Mouse (Mus musculus) limb, embryonic 12.5 days (tissue): ENCODE data around the gene Uqcc1. TPM values are rescaled to one million over a fixed set of nuclear protein-coding genes. Genes with fewer than 3 reads are reported as not detected.

Source experiments
- ATAC-seq: fragments of 200-750 bp; cut with Nextera tagmentation; 2 replicates; pipeline ENCODE4 v1.8.0; 2017; ENCODE audit warnings: low read depth, moderate TSS enrichment; ENCODE audit not compliant: insufficient number of reproducible peaks, insufficient read depth, low FRiP score, low TSS enrichment
- H3K27ac ChIP-seq: fragments of 300-500 bp; sonication (generic); 2 replicates; pipeline ENCODE4 v1.5.1; 2016; ENCODE audit warnings: mild to moderate bottlenecking, moderate library complexity
- H3K27me3 ChIP-seq: fragments of 300-500 bp; sonication (generic); 2 replicates; pipeline ENCODE4 v1.6.1; 2016; ENCODE audit warnings: mild to moderate bottlenecking, moderate library complexity
- H3K36me3 ChIP-seq: fragments of 300-500 bp; sonication (generic); 2 replicates; pipeline ENCODE4 v1.6.1; 2016; ENCODE audit warnings: mild to moderate bottlenecking, moderate library complexity
- H3K4me1 ChIP-seq: fragments of 300-500 bp; sonication (generic); replicated peaks from 2 replicates; pipeline ENCODE4 v1.6.1; 2016
- H3K4me2 ChIP-seq: fragments of 300-500 bp; sonication (generic); 2 replicates; pipeline ENCODE4 v1.6.1; 2016; ENCODE audit warnings: mild to moderate bottlenecking, moderate library complexity
- H3K4me3 ChIP-seq: fragments of 300-500 bp; sonication (generic); replicated peaks from 2 replicates; pipeline ENCODE4 v1.5.1; 2016; ENCODE audit warnings: mild to moderate bottlenecking
- H3K9ac ChIP-seq: fragments of 300-500 bp; sonication (generic); replicated peaks from 2 replicates; pipeline ENCODE4 v1.6.1; 2016; ENCODE audit warnings: mild to moderate bottlenecking, moderate library complexity
- H3K9me3 ChIP-seq: fragments of 300-500 bp; sonication (generic); 2 replicates; pipeline ENCODE4 v1.6.1; 2016; ENCODE audit warnings: mild to moderate bottlenecking, moderate library complexity
- WGBS: fragments of 180-500 bp; shearing (Covaris S2); methylation state at CpG from one replicate; pipeline ENCODE4 v1.1.7; 2016; 5-methylcytosine and 5-hydroxymethylcytosine counted together
- polyA plus RNA-seq: library from polyadenylated mRNA; unstranded; fragments of >200 nt; fragmentation: Nextera tagmentation; extraction: Ambion mirVana; gene quantifications from 2 replicates; pipeline ENCODE4 v1.2.1, GENCODE M21; 2016

Gene Uqcc1
- polyA plus RNA-seq, 1 experiment from 2014 or later, result 66.9 TPM

DNA sequence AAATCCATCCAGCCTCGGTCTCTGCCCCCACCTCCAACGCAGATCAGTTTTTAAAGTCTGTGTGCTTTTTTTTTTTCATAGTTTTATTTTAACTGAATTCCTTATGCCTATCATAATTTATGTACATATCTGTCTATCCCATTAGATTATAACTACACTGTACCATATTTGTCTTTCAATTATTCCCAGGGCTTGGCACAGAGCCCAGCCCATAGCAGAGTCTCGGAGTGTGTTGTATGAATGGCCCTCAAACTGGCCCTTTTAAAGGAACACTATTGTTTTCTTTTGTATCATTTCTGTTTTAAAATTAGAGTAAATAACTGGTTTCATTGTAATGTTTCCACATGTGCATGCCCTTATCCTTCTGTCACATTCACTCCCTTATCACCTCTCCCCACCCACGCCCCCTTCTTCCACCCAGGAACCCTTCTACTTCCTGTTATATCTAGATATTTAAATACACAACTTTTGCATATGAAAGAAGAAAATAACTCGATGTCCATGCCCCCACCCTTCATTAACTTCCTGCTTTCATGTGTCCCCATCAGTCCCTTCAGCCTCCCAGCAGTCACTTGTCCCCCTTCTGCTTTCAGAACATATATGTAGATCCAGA is 17.4 kb upstream of the Uqcc1 start:
- 72% methylated on average over 5 of the region's 5 CpGs for WGBS
- no peaks in the 10 kb centered on the region for H3K36me3 ChIP-seq
- H3K27me3 ChIP-seq, result no peaks in the 10 kb centered on the region; the same call in 1 of the 2 replicates
- H3K4me1 ChIP-seq, result peaks cover 66% of the 10 kb centered on the region
- H3K4me2 ChIP-seq, result no peak overlapping the region
- no peak overlapping the region for H3K9ac ChIP-seq
- no peak overlapping the region for H3K27ac ChIP-seq
- H3K9me3 ChIP-seq, result no peaks in the 10 kb centered on the region
- H3K4me3 ChIP-seq, result no peak overlapping the region
- ATAC-seq, result no peak

DNA sequence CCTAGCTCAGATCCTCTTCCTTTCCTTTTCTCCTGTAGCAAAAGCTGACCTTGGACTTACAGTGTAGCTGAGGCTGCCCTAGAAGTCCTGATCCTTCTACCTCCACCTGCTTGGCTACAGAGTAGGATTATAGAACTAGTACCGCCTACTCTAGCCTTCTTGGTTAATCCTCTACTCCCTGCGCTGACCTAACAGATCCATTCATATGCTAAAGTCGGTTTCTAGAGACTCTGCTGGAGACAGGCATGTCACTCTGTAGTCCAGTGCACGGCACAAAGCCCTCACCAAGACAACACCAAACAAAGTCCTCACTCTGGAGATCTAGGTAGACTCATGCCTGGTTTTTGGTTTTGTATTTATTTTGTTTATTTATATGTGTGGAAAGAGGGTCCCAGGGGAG is 16.4 kb upstream of the Uqcc1 start:
- H3K36me3 ChIP-seq, result peaks cover 10% of the 10 kb centered on the region
- ATAC-seq, result no peak
- 36% methylated on average over 4 of the region's 4 CpGs for WGBS
- peaks cover 76% of the 10 kb centered on the region for H3K4me1 ChIP-seq
- H3K27ac ChIP-seq, result no peak overlapping the region
- no peak overlapping the region for H3K9ac ChIP-seq
- H3K4me3 ChIP-seq, result no peak overlapping the region
- no peak overlapping the region for H3K4me2 ChIP-seq
- H3K9me3 ChIP-seq, result no peaks in the 10 kb centered on the region
- H3K27me3 ChIP-seq, result no peaks in the 10 kb centered on the region; the same call in 1 of the 2 replicates

DNA sequence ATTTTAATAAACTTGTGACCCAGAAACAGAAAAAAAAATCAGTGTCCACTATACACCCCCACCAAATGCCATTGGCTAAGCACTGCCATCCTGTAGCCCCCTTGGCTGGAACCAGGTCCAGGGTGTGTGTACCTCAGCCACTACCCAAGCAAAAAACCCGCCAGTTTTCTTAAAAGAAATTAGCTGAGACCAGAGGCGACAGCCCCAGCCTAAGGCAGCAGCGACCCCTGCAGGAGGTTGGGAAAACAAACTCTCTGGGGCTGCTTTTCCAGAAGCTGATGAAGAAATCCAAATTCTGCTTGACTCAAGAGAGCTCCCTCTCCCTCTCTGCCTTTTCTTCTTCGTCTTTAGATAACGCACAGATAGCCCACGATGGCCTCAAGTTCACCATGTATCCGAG is 16.0 kb upstream of the Uqcc1 start:
- Histone ChIP-seq H3K4me1 (peaks cover 80% of the 10 kb centered on the region), H3K9ac (no peak overlapping the region), H3K4me2 (0 out of 2 replicates have a peak overlapping the region, but pooled peaks have one; percentile 64), H3K9me3 (no peaks in the 10 kb centered on the region), H3K27ac (peak overlapping the region; percentile 94), H3K27me3 (no peaks in the 10 kb centered on the region; the same call in 1 of the 2 replicates), H3K36me3 (peaks cover 14% of the 10 kb centered on the region), H3K4me3 (no peak overlapping the region)
- WGBS, result 3% methylated on average over 7 of the region's 7 CpGs
- 0 out of 2 replicates have a peak, but pooled peaks have one; percentile 17 for ATAC-seq

DNA sequence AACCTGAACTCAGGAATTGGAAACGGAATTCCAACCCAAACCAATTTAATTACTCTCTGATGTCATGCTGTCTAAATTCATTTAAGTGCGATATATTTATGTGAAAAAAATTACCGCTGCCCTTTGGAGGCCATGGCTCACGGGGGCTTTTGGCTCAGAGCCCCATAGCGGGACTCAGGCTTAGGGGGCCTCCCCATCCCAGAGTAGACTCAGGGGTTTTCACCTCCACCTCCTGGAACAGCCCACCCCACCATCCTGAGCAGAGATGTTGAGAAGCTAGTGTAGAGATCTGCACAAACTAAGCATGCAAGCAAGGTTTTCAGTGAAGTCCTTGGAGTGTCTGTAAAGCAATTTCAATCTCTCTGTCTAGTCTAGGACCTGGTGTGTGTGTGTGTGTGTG is 15.5 kb upstream of the Uqcc1 start:
- peak; percentile 54 for ATAC-seq
- 31% methylated on average over 5 of the region's 5 CpGs for WGBS
- no peak overlapping the region for H3K4me3 ChIP-seq
- H3K36me3 ChIP-seq, result peaks cover 19% of the 10 kb centered on the region
- H3K4me1 ChIP-seq, result peaks cover 82% of the 10 kb centered on the region
- peak overlapping the region; percentile 94 for H3K27ac ChIP-seq
- H3K4me2 ChIP-seq, result peak overlapping the region; percentile 64
- no peak overlapping the region for H3K9ac ChIP-seq
- H3K27me3 ChIP-seq, result no peaks in the 10 kb centered on the region; the same call in 1 of the 2 replicates
- no peaks in the 10 kb centered on the region for H3K9me3 ChIP-seq

DNA sequence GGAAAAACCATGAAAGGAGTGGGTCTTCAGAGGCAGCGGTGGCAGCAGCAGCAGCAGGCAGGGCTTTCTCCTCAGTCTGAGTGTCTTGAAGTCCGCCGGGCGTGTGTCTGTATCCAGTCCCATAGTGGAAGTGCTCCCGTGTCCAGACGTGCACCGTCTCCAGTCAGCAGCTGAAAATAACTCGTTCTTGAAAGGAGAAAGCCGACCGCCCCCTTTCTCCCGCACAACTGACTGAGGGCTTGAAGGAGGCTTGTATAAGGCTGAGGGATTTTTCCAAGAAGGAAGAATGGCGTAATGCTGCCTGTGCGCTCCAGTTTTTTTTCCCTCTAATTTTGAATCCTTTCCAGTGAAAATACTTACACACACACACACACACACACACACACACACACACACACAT is 15.0 kb upstream of the Uqcc1 start, which contains the start of gene Gdf5:
Gene Gdf5 (minus strand): TSS at position 244 of the 400 bp plus-strand sequence.
- 0 out of 2 replicates have a peak, but pooled peaks have one; percentile 7 for ATAC-seq
- H3K4me2 ChIP-seq, result peak within 1 kb of the TSS; percentile 64
- peaks cover 82% of the 10 kb centered on the region for H3K4me1 ChIP-seq
- H3K27me3 ChIP-seq, result no peaks in the 10 kb centered on the region; the same call in 1 of the 2 replicates
- 25% methylated on average over 13 of the region's 13 CpGs for WGBS
- peak within 1 kb of the TSS; percentile 46 for H3K4me3 ChIP-seq
- H3K27ac ChIP-seq, result peak within 1 kb of the TSS; percentile 94
- H3K9me3 ChIP-seq, result no peaks in the 10 kb centered on the region
- peak within 1 kb of the TSS; percentile 64 for H3K9ac ChIP-seq
- H3K36me3 ChIP-seq, result peaks cover 23% of the 10 kb centered on the region

DNA sequence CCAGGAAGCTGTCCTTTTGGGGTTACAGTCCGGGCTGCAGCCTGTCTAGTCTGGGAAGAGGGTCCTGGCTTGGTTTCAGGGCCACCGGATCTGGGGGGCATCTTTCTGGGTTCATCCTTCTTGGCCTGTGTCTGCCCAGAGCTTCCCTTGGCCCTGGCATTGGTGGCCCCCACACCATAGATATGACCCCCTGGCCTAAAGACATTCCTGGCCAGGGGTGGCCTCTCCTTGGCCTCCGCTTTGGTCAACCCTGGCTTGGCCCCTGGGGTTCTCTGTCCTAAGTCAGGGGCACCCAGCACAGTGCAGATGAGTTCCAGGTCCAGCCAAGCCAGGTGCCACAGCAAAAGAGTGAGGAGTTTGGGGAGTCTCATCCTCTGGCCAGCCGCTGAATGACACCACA is 14.6 kb upstream of the Uqcc1 start:
- Histone ChIP-seq H3K4me2 (peak overlapping the region; percentile 64), H3K4me3 (peak overlapping the region; percentile 46), H3K4me1 (peaks cover 82% of the 10 kb centered on the region), H3K27ac (peak overlapping the region; percentile 94), H3K9me3 (no peaks in the 10 kb centered on the region), H3K27me3 (no peaks in the 10 kb centered on the region; the same call in 1 of the 2 replicates), H3K36me3 (peaks cover 28% of the 10 kb centered on the region), H3K9ac (peak overlapping the region; percentile 64)
- ATAC-seq, result no peak
- 66% methylated on average over 4 of the region's 4 CpGs for WGBS

DNA sequence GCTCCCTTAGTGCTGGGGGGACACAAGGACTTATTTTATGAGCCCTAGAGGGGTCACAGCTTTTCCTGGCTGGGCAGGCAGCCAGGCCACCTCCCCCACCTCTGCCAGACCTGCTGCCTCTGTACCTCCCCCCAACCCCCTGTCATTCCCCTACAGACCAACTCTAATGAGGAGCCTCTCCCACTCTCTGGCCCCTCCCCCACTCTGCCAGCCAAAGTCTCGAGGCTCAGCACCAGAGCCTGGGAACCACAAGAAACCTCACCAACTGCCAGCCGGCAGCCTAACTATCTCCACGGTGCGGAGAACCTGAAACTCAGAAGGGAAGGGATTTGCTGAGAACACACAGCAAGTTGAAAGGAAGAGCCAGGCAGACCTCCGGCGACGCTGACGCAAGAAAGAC is 13.4 kb upstream of the Uqcc1 start:
- Histone ChIP-seq H3K9me3 (no peaks in the 10 kb centered on the region), H3K27ac (peak overlapping the region; percentile 94), H3K4me2 (peak overlapping the region; percentile 64), H3K9ac (peak overlapping the region; percentile 64), H3K4me3 (peak overlapping the region; percentile 46), H3K36me3 (peaks cover 40% of the 10 kb centered on the region), H3K27me3 (no peaks in the 10 kb centered on the region; the same call in 1 of the 2 replicates), H3K4me1 (peaks cover 73% of the 10 kb centered on the region)
- WGBS, result 0% methylated on average over 8 of the region's 8 CpGs
- peak; percentile 74 for ATAC-seq

DNA sequence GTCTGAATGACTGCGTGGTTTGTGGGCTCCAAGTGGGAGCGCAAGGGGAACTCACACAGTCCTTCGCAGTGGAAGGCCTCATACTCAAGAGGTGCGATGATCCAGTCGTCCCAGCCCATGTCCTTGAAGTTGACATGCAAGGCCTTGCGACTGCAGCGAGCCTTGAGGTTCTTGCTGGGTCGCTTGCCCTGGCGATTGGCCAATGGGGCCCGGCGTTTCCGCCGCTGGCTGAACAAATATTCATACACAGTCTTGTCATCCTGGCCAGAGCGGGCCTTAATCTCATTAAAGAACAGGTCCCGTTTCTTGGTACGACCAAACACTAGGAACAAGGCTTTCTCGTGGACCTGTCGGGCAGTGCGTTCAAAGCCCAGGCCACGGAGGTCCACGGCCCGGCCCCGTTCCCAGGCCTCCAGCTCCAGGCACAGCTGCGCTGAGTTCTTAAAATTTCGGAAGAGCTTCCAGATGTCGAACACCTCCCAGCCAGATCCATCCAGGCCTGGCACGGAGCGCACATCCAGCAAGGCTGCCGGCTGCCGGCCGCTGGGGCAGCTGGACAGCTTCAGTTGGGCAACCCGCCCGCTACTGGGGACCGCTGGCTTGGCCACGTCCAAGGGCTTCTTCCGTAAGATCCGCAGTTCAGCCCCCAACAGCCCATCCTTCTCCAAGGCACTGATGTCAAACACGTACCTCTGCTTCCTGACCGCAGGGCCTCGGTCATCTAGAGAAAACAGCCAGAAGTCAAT is 11.8 kb upstream of the Uqcc1 start:
- Histone ChIP-seq H3K9me3 (no peaks in the 10 kb centered on the region), H3K4me2 (peak overlapping the region; percentile 64), H3K4me3 (peak overlapping the region; percentile 46), H3K9ac (no peak overlapping the region), H3K27ac (peak overlapping the region; percentile 70), H3K27me3 (no peaks in the 10 kb centered on the region; the same call in 1 of the 2 replicates), H3K4me1 (peaks cover 64% of the 10 kb centered on the region), H3K36me3 (peaks cover 52% of the 10 kb centered on the region)
- 79% methylated on average over 40 of the region's 40 CpGs for WGBS
- no peak for ATAC-seq

DNA sequence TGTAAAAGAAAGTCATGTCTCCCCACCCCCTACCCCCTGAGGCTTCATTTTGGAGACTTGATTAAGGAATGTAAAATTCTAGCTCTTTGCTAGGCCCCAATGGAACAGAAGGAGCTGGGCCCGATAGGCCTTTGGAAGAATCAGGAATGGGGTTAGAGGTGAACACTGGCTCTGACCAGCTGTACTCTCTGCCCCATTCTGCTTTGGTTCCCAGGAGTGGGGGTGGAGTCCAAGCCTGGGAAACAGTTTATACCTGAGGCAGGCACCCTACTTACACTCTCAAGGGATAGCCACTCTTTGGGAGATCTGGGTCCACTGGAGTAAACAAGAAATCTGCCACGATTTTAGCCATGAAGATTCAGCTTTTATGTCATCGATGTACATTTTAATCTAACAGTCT is 10.6 kb upstream of the Uqcc1 start, which contains the start of gene Gm15557:
Gene Gm15557 (plus strand): TSS at position 48 of the 400 bp plus-strand sequence.
- Histone ChIP-seq H3K36me3 (peaks cover 52% of the 10 kb centered on the region), H3K4me1 (peaks cover 54% of the 10 kb centered on the region), H3K27me3 (no peaks in the 10 kb centered on the region), H3K4me3 (0 out of 2 replicates have a peak within 1 kb of the TSS, but pooled peaks have one; percentile 46), H3K9me3 (no peaks in the 10 kb centered on the region), H3K4me2 (peak within 1 kb of the TSS; percentile 64), H3K9ac (no peak within 1 kb of the TSS), H3K27ac (peak within 1 kb of the TSS; percentile 70; the same call in 1 of the 2 replicates)
- WGBS, result 85% methylated on average over 3 of the region's 3 CpGs
- no peak for ATAC-seq

DNA sequence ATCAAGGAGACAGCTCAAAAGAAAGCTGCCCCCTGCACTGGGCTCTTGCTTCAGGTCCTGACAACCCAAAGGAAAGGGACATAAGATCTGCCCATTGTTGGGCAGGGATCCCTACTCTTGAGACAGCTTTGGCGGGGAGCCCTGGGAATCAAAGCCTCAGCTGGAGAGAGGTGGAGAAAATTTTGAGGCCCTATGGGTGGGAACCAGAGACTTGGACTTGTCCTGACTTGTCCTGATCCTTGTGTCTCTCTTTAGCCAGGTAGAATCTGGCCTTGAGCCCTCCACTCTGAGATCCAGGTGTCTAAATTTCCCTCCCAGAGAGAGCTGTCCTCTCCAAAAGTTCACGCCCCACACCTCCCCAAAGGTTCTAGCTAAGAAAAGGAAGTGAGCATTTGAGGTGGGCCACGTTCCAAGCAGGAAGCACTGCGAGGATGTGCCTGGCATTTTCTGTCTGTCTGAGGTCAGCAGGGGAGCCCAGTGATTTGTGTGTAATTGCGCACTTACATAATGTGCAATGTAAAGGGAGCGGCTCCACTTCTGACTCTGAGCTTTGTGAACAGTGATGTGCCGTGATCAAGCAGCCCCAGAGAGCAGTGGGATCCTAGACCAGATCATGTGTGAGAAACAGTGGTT is 9.9 kb upstream of the Uqcc1 start:
- ATAC-seq, result no peak
- Histone ChIP-seq H3K9me3 (no peaks in the 10 kb centered on the region), H3K36me3 (peaks cover 52% of the 10 kb centered on the region), H3K4me2 (no peak overlapping the region), H3K27me3 (no peaks in the 10 kb centered on the region), H3K4me1 (peaks cover 48% of the 10 kb centered on the region), H3K9ac (no peak overlapping the region), H3K27ac (no peak overlapping the region), H3K4me3 (no peak overlapping the region)
- 75% methylated on average over 7 of the region's 7 CpGs for WGBS
